Mouse (Mus musculus): ENCODE measurements around the gene Psat1. TPM values are rescaled to one million over a fixed set of nuclear protein-coding genes. Genes with fewer than 3 reads are reported as not detected.
A peak's percentile ranks its signal among the peaks of the same experiment; 100 is the strongest.

The Psat1 gene
- polyA plus RNA-seq, 1 experiment: 8.7 TPM

DNA sequence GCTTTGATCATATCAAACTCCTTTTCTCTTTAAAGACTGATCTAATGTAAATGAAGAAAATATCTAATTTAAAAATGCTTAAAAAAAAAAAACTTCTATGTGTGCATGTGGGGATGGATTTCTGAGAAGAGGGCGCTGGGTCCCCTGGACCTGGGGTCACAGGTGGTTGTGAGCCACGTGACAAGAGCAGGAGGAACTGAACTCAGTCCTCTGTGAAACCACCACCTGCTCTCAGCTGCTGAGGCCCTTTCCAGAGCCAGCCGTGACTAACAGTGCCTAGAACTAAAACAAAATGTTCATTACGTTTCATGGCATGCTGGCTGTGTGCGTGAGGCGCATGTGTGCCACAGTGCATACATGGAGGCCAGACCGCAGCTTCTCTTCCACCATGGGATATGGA lies 17.4 kb upstream of the Psat1 start:
- Histone ChIP-seq H3K4me3 (replicated peaks; ENCODE audit: extremely low read depth, low read depth, low read length) (no peak overlapping the region), H3K4me1 (ENCODE audit: control insufficient read depth, insufficient read depth, low read length) (no peaks in the 10 kb centered on the region)
- WGBS: 89% methylated on average over 7 of the region's 7 CpGs
- DNase-seq: no peak
- TF ChIP-seq CTCF (IDR thresholded peaks at IDR 0.05; ENCODE audit: insufficient read depth, low read length) (no peak), POLR2A (IDR thresholded peaks at IDR 0.05; ENCODE audit: borderline replicate concordance, extremely low read depth, low read depth, low read length) (no peak)

DNA sequence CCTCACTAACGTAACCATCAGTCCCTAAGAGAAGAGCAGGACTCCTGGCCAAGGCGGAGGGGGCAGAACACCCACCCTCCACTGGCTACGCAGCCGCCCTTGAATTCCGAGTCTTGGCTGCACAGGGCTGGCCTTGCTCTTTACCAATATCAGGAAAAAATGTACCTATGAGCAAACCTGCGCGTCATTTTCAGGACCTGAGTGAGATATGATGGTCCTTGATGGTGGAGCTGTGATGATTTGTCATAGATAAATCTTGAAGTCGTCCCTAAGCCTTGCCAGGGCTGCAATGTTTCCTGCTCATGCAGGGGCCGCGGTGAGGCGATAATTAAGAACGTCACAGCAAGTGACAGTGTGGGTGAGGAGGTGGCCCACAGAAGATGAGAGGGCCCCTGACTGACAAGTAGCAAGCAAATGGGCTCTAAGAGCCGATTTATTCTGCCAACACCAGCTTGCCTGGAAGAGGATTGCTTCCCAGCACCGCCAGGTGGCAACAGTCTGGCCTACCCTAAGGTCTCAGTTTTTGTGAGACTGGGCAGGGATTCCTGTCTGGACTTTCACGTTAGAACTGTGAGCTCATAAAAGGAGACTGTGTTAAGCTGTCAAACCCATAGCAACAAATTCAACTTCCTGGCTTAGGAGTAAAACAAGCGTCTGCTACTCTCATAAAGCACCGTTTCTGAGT lies 16.0 kb upstream of the Psat1 start:
- TF ChIP-seq CTCF (IDR thresholded peaks at IDR 0.05; ENCODE audit: insufficient read depth, low read length) (peak; percentile 28; the same call in 1 of the 2 replicates), POLR2A (IDR thresholded peaks at IDR 0.05; ENCODE audit: borderline replicate concordance, extremely low read depth, low read depth, low read length) (no peak)
- 80% methylated on average over 17 of the region's 17 CpGs for WGBS
- H3K4me1 ChIP-seq (ENCODE audit: control insufficient read depth, insufficient read depth, low read length): no peaks in the 10 kb centered on the region
- H3K4me3 ChIP-seq (replicated peaks; ENCODE audit: extremely low read depth, low read depth, low read length): no peak overlapping the region
- DNase-seq: no peak

DNA sequence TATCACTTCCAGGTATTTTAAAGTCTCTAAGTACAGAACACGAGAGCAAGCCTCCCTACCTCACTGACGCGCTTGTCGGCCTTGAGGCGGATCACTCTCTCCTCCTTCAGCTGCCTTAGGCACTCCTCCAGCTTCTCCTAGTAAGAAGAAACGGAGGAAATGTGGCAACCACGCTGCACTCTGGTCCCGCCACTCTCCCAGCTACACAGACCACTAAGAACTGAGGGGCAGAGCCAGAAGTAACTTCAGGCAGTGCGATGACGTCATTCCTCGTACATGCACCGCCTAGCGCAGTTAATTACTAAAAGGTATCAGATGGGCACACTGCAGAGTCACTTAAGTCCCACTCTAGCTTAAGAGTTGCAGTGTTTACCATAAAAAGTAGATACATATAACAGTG lies 15.2 kb upstream of the Psat1 start:
- Histone ChIP-seq H3K4me1 (ENCODE audit: control insufficient read depth, insufficient read depth, low read length) (no peaks in the 10 kb centered on the region), H3K4me3 (replicated peaks; ENCODE audit: extremely low read depth, low read depth, low read length) (no peak overlapping the region)
- DNase-seq: no peak
- TF ChIP-seq POLR2A (IDR thresholded peaks at IDR 0.05; ENCODE audit: borderline replicate concordance, extremely low read depth, low read depth, low read length): no peak
- no peak for TF ChIP-seq CTCF (IDR thresholded peaks at IDR 0.05; ENCODE audit: insufficient read depth, low read length)
- WGBS: 75% methylated on average over 13 of the region's 13 CpGs

DNA sequence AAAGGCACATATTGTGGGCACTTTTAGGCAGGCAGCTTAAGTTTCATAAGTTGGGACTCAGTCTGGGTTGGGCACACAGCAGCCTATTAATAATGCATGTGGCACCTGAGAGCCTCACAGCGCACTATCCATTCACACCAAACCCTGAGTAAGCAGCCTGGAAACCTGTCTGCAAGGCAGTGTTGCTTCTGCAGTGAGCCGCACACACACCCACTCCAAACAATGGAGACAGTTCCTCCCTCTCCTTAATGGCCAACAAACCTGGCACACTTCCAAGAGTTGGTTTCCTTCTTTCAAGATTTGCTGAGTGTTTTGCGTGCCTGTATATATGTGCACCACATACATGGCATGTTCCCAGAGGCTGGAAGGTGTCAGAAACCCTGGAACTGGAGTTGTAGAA lies 3.1 kb upstream of the Psat1 start:
- H3K4me3 ChIP-seq (replicated peaks; ENCODE audit: extremely low read depth, low read depth, low read length): no peak overlapping the region
- no peaks in the 10 kb centered on the region; the same call in 1 of the 2 replicates for H3K4me1 ChIP-seq (ENCODE audit: control insufficient read depth, insufficient read depth, low read length)
- no peak for TF ChIP-seq POLR2A (IDR thresholded peaks at IDR 0.05; ENCODE audit: borderline replicate concordance, extremely low read depth, low read depth, low read length)
- TF ChIP-seq CTCF (IDR thresholded peaks at IDR 0.05; ENCODE audit: insufficient read depth, low read length): no peak
- DNase-seq: no peak
- 28% methylated on average over 3 of the region's 3 CpGs for whole genome bisulfite sequencing

DNA sequence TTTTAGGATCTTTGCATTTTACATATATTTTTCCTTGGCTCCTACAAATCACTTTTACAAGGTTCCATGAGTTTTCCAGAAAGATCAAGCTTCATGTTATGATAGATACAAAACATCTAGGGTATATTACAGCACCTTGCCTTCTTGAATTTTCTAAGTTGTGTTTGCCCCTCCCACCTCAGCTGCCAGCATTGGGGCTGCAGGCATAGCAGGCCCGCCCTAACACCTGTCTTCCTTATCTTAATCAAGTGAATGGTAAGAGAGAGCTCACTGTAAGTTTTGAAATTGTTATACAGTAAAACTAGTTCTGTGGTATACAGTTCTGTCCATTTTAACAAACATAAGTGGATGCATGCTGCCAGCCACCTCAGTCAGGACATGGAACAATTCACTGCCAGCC lies 1.7 kb upstream of the Psat1 start:
- WGBS: 87% methylated on average over 1 of the region's 1 CpGs
- no peak for DNase-seq
- Histone ChIP-seq H3K4me1 (ENCODE audit: control insufficient read depth, insufficient read depth, low read length) (no peaks in the 10 kb centered on the region; the same call in 1 of the 2 replicates), H3K4me3 (replicated peaks; ENCODE audit: extremely low read depth, low read depth, low read length) (no peak overlapping the region)
- no peak for TF ChIP-seq CTCF (IDR thresholded peaks at IDR 0.05; ENCODE audit: insufficient read depth, low read length)
- TF ChIP-seq POLR2A (IDR thresholded peaks at IDR 0.05; ENCODE audit: borderline replicate concordance, extremely low read depth, low read depth, low read length): no peak

DNA sequence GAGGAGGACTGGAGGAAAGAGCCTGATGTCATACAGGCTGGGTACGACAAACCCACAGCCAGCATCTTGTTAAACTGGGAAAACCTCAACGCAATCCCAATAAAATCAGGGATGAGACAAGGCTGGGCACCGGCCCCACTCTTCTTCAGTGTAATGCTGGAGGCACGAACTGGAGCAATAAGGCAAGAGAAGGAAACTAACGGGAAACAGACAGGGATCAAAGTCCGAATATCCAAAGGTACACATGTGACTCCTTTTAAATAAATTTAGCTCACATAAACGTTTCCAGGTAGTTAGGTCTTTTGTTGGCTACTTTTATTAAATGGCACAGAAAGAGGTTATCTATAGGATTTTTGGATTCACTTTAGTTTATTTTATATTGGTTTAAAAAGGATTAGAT lies 1.3 kb upstream of the Psat1 start:
- TF ChIP-seq POLR2A (IDR thresholded peaks at IDR 0.05; ENCODE audit: borderline replicate concordance, extremely low read depth, low read depth, low read length) (no peak), CTCF (IDR thresholded peaks at IDR 0.05; ENCODE audit: insufficient read depth, low read length) (no peak)
- DNase-seq: no peak
- H3K4me3 ChIP-seq (replicated peaks; ENCODE audit: extremely low read depth, low read depth, low read length): no peak overlapping the region
- 92% methylated on average over 7 of the region's 7 CpGs for WGBS
- H3K4me1 ChIP-seq (ENCODE audit: control insufficient read depth, insufficient read depth, low read length): no peaks in the 10 kb centered on the region; the same call in 1 of the 2 replicates

DNA sequence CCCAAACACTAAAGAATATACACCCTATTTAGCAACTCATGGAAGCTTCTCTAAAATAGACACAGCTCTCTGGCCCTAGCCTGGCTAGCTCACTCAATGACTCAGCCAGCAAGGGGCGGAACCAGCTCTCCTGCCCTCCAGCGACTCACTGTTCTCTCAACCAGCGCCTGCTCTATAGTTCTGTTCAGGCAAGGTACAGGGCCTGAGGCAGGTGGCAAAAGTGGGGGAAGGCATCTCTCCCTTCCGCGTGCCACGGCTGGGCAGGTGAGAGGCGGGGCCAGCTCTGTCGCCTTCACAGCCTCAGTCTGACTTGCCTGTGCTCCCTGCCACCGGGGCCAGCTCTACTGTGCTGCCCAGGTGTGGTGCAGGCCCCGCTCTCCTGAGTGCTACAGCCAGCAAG lies 474 bp downstream of the Psat1 start:
- WGBS: 66% methylated on average over 10 of the region's 10 CpGs
- DNase-seq: no peak
- Histone ChIP-seq H3K4me1 (ENCODE audit: control insufficient read depth, insufficient read depth, low read length) (no peaks in the 10 kb centered on the region; the same call in 1 of the 2 replicates), H3K4me3 (replicated peaks; ENCODE audit: extremely low read depth, low read depth, low read length) (no peak overlapping the region)
- TF ChIP-seq CTCF (IDR thresholded peaks at IDR 0.05; ENCODE audit: insufficient read depth, low read length): no peak
- no peak for TF ChIP-seq POLR2A (IDR thresholded peaks at IDR 0.05; ENCODE audit: borderline replicate concordance, extremely low read depth, low read depth, low read length)

DNA sequence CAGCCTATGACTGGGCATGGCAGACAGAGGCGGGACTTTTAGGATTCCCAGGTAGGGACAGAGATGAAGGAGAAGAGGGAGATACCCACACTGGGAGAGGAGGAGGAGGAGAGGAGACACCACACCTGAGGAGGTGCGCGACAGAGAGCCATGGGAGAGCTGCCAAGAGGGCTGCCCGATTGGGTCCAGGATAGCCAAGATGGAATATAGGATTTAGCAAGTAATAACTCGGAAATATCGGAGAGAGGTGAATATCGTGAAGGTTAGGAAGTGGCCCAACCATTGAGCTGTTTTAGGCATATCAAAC lies 4.1 kb downstream of the Psat1 start:
- no peak for DNase-seq
- no peak overlapping the region for H3K4me3 ChIP-seq (replicated peaks; ENCODE audit: extremely low read depth, low read depth, low read length)
- no peak for TF ChIP-seq POLR2A (IDR thresholded peaks at IDR 0.05; ENCODE audit: borderline replicate concordance, extremely low read depth, low read depth, low read length)
- no peak for TF ChIP-seq CTCF (IDR thresholded peaks at IDR 0.05; ENCODE audit: insufficient read depth, low read length)
- WGBS: 89% methylated on average over 7 of the region's 7 CpGs
- 0 out of 2 replicates have a peak, but pooled peaks cover 2% of the 10 kb centered on the region for H3K4me1 ChIP-seq (ENCODE audit: control insufficient read depth, insufficient read depth, low read length)

DNA sequence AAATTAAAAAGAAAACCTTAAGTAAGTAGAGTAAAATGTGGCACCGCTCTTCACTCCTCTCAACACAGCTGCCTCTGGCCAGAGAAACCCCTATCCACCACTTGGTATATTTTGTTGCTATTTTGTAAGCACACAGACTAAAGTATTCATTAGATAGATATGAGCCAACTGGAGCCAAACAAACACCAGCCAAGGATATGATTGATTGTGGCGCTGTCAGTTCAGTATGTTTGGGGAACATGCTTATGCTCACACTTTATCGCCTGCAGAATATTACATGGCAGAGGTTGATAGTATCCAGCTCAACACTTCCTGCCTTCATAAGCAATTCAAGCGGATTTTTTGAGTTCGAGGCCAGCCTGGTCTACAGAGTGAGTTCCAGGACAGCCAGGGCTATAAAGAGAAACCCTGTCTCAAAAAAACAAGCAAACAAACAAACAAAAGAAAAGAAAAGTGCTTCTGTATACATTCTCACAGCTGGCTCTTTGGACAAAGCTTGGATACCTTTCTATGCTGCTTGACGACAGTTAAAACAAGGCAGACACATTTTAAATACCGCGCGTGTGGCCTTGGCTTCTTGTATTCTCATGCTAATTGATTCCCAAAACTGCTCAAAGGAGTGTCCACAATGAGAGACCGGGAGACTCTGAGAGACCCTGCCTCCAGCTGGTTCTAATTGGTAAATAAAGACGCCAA lies 4.6 kb downstream of the Psat1 start:
- WGBS: 73% methylated on average over 11 of the region's 11 CpGs
- no peak for DNase-seq
- Histone ChIP-seq H3K4me3 (replicated peaks; ENCODE audit: extremely low read depth, low read depth, low read length) (no peak overlapping the region), H3K4me1 (ENCODE audit: control insufficient read depth, insufficient read depth, low read length) (0 out of 2 replicates have a peak, but pooled peaks cover 2% of the 10 kb centered on the region)
- TF ChIP-seq CTCF (IDR thresholded peaks at IDR 0.05; ENCODE audit: insufficient read depth, low read length): no peak

DNA sequence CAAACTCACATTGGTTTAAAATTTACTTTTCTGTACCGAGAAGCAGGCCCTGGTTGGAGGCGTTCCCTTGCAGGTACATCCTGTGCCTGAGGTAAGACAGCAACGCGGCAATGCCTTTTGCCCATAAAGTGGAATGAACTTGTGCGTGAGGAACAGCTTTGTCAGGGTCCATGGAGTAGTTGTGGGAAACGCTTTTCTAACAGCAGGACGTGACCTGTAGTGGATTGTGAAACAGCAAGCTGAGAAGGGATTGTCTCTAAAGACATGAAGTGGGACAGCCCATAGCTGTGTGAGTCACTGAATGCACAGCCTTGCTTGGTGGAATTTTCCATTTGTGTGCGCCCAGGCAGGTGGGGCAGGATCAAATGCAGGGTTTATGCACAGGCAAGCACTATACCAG lies 5.7 kb downstream of the Psat1 start:
- Histone ChIP-seq H3K4me1 (ENCODE audit: control insufficient read depth, insufficient read depth, low read length) (0 out of 2 replicates have a peak, but pooled peaks cover 2% of the 10 kb centered on the region), H3K4me3 (replicated peaks; ENCODE audit: extremely low read depth, low read depth, low read length) (no peak overlapping the region)
- DNase-seq: no peak
- TF ChIP-seq POLR2A (IDR thresholded peaks at IDR 0.05; ENCODE audit: borderline replicate concordance, extremely low read depth, low read depth, low read length) (no peak), CTCF (IDR thresholded peaks at IDR 0.05; ENCODE audit: insufficient read depth, low read length) (no peak)
- 63% methylated on average over 8 of the region's 8 CpGs for WGBS
